Mouse (Mus musculus): ENCODE measurements around the gene Lin54. TPM values are rescaled to one million over a fixed set of nuclear protein-coding genes. Genes with fewer than 3 reads are reported as not detected.
A peak's percentile ranks its signal among the peaks of the same experiment; 100 is the strongest.

Gene Lin54
- 12.5 and 14.3 TPM in 2 replicates for polyA plus RNA-seq (2015; fragmentation: Nextera tagmentation; extraction: Ambion mirVana)

GRCm38 (mm10) chr5:100500458-100500961, at the start of gene Lin54:
TSS of gene Lin54 (minus strand) at chr5:100500639.
- WGBS: under 1% methylated on average over 55 of the region's 60 CpGs
- Histone ChIP-seq H3K4me1 (peaks cover 20% of the 10 kb centered on the region), H3K9me3 (no peaks in the 10 kb centered on the region), H3K4me3 (peak within 1 kb of the TSS; percentile 67), H3K36me3 (no peaks in the 10 kb centered on the region), H3K27me3 (no peaks in the 10 kb centered on the region), H3K27ac (peak within 1 kb of the TSS; percentile 68), H3K9ac (peak within 1 kb of the TSS; percentile 59), H3K4me2 (peak within 1 kb of the TSS; percentile 90)
- ATAC-seq (ENCODE audit: borderline replicate concordance, extremely low read depth, low FRiP score, low TSS enrichment): peak; percentile 96

DNA sequence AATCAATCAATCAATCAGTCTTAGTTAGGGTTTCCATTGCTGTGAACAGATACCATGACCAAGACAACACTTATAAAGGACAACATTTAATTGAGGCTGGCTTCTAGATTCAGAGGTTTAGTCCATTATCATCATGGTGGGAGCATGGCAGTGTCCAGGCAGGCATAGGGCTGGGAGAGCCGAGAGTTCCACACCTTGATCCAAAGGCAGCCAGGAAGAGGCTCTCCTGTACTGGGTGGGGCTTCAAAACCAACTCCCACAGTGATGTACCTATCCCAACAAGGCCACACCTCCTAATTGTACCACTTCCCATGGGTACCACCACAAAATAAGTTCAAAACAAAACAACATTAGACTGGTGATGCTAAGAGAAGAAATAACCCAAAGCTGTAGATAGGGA, 49.7 kb upstream of the Lin54 start:
- Histone ChIP-seq H3K4me1 (no peaks in the 10 kb centered on the region), H3K9ac (no peak overlapping the region), H3K27me3 (no peaks in the 10 kb centered on the region), H3K9me3 (no peaks in the 10 kb centered on the region), H3K4me2 (no peak overlapping the region), H3K36me3 (peaks cover 35% of the 10 kb centered on the region), H3K27ac (no peak overlapping the region), H3K4me3 (no peak overlapping the region)
- 88% methylated on average over 1 of the region's 1 CpGs for WGBS
- no peak for ATAC-seq (ENCODE audit: borderline replicate concordance, extremely low read depth, low FRiP score, low TSS enrichment)

DNA sequence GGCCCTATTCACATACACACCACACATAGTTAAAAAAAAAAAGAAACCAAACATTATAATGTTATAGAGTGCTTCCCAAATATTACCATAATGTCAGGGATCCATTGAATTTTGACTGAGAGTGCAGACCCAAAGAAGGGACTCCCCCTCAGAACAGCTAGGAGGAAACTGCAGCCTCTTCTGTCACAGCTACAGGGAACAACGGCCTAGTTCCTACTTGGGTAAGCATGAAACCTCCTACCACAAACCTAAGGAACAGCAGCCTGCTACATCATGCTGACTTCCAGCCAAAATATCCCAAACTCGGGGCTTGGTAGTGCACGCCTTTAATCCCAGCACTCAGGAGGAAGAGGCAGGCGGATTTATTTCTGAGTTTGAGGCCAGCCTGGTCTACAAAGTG, 48.9 kb upstream of the Lin54 start:
- no peak overlapping the region for H3K9ac ChIP-seq
- no peaks in the 10 kb centered on the region for H3K9me3 ChIP-seq
- H3K36me3 ChIP-seq: peaks cover 43% of the 10 kb centered on the region
- no peak for ATAC-seq (ENCODE audit: borderline replicate concordance, extremely low read depth, low FRiP score, low TSS enrichment)
- no peaks in the 10 kb centered on the region for H3K4me1 ChIP-seq
- no peaks in the 10 kb centered on the region for H3K27me3 ChIP-seq
- WGBS: 94% methylated on average over 4 of the region's 4 CpGs
- H3K4me2 ChIP-seq: no peak overlapping the region
- H3K4me3 ChIP-seq: no peak overlapping the region
- no peak overlapping the region for H3K27ac ChIP-seq

DNA sequence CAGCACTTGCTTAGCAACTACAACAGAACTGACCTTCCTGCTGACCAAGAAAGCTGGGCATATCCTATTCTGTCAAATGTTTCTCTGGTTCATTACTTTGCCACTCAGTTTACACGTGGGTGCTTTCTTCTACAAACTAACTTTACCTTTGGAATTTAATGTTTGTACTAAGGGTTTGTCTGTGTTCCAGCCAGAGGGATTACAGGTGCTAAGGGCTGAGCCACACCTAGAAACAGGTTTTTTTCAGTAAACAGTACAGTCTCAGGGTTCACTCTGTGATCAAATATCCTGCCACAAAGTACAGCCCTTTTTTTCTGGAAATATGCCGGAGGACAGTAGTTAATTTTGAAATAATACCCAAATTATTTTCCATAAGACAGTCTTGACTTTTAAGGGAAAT, 47.8 kb upstream of the Lin54 start:
- ATAC-seq (ENCODE audit: borderline replicate concordance, extremely low read depth, low FRiP score, low TSS enrichment): no peak
- no peaks in the 10 kb centered on the region for H3K27me3 ChIP-seq
- WGBS: 85% methylated on average over 2 of the region's 2 CpGs
- H3K9me3 ChIP-seq: no peaks in the 10 kb centered on the region
- H3K27ac ChIP-seq: no peak overlapping the region
- H3K4me1 ChIP-seq: no peaks in the 10 kb centered on the region
- no peak overlapping the region for H3K4me3 ChIP-seq
- H3K9ac ChIP-seq: no peak overlapping the region
- no peak overlapping the region for H3K4me2 ChIP-seq
- peaks cover 51% of the 10 kb centered on the region for H3K36me3 ChIP-seq

- 86% methylated on average over 6 of the region's 6 CpGs for WGBS
- ATAC-seq (ENCODE audit: borderline replicate concordance, extremely low read depth, low FRiP score, low TSS enrichment): no peak
- no peak overlapping the region for H3K27ac ChIP-seq
- no peaks in the 10 kb centered on the region for H3K27me3 ChIP-seq
- no peak overlapping the region for H3K4me2 ChIP-seq
- H3K4me1 ChIP-seq: no peaks in the 10 kb centered on the region
- H3K36me3 ChIP-seq: peaks cover 67% of the 10 kb centered on the region
- H3K9ac ChIP-seq: no peak overlapping the region
- H3K4me3 ChIP-seq: no peak overlapping the region
- no peaks in the 10 kb centered on the region for H3K9me3 ChIP-seq
Measured at GRCm38 (mm10) chr5:100546294-100547080, 46.0 kb upstream of the Lin54 start.

DNA sequence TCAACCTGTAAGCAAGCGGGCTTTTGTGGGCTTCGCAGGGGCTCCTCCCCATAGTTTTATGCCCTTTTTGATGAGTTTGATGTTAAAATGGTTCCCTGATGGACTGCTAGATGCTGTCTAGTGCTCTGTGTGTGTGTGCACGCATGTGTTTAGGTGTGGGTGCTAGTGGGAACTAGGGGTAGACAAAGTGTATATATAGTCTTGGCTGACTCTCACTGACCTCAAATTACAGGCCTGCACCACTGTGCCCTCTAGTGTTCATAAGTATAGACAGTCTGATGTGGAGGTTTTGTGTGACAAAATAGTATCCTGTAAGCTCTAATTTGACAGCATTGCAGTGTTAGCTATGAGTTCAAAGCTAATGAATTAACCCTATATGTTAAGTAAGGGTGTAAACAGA, 36.2 kb upstream of the Lin54 start:
- no peak for ATAC-seq (ENCODE audit: borderline replicate concordance, extremely low read depth, low FRiP score, low TSS enrichment)
- H3K4me2 ChIP-seq: no peak overlapping the region
- no peaks in the 10 kb centered on the region for H3K27me3 ChIP-seq
- H3K4me1 ChIP-seq: no peaks in the 10 kb centered on the region
- 81% methylated on average over 3 of the region's 3 CpGs for WGBS
- H3K36me3 ChIP-seq: peaks cover 55% of the 10 kb centered on the region
- no peak overlapping the region for H3K27ac ChIP-seq
- no peak overlapping the region for H3K4me3 ChIP-seq
- H3K9me3 ChIP-seq: no peaks in the 10 kb centered on the region
- no peak overlapping the region for H3K9ac ChIP-seq

- Histone ChIP-seq H3K27ac (no peak overlapping the region), H3K4me1 (no peaks in the 10 kb centered on the region), H3K27me3 (no peaks in the 10 kb centered on the region), H3K9me3 (no peaks in the 10 kb centered on the region), H3K36me3 (peaks cover 55% of the 10 kb centered on the region), H3K4me3 (no peak overlapping the region), H3K4me2 (no peak overlapping the region), H3K9ac (no peak overlapping the region)
- 67% methylated on average over 7 of the region's 7 CpGs for WGBS
- ATAC-seq (ENCODE audit: borderline replicate concordance, extremely low read depth, low FRiP score, low TSS enrichment): no peak
Measured at GRCm38 (mm10) chr5:100535826-100536225, 35.4 kb upstream of the Lin54 start.

- Histone ChIP-seq H3K9me3 (no peaks in the 10 kb centered on the region), H3K9ac (no peak overlapping the region), H3K27me3 (no peaks in the 10 kb centered on the region), H3K4me3 (no peak overlapping the region), H3K36me3 (peaks cover 33% of the 10 kb centered on the region), H3K27ac (no peak overlapping the region; the same call in 1 of the 2 replicates), H3K4me2 (no peak overlapping the region), H3K4me1 (no peaks in the 10 kb centered on the region)
- peak; percentile 49; the same call in 1 of the 2 replicates for ATAC-seq (ENCODE audit: borderline replicate concordance, extremely low read depth, low FRiP score, low TSS enrichment)
- WGBS: 53% methylated on average over 7 of the region's 7 CpGs
Measured at GRCm38 (mm10) chr5:100526164-100526563, 25.7 kb upstream of the Lin54 start.

GRCm38 (mm10) chr5:100525620-100526019, 25.2 kb upstream of the Lin54 start:
- WGBS: 48% methylated on average over 3 of the region's 3 CpGs
- ATAC-seq (ENCODE audit: borderline replicate concordance, extremely low read depth, low FRiP score, low TSS enrichment): no peak
- no peak overlapping the region for H3K9ac ChIP-seq
- peak overlapping the region; percentile 27 for H3K4me2 ChIP-seq
- no peak overlapping the region for H3K27ac ChIP-seq
- peaks cover 27% of the 10 kb centered on the region for H3K36me3 ChIP-seq
- H3K4me1 ChIP-seq: no peaks in the 10 kb centered on the region
- no peaks in the 10 kb centered on the region for H3K9me3 ChIP-seq
- no peak overlapping the region for H3K4me3 ChIP-seq
- H3K27me3 ChIP-seq: no peaks in the 10 kb centered on the region

DNA sequence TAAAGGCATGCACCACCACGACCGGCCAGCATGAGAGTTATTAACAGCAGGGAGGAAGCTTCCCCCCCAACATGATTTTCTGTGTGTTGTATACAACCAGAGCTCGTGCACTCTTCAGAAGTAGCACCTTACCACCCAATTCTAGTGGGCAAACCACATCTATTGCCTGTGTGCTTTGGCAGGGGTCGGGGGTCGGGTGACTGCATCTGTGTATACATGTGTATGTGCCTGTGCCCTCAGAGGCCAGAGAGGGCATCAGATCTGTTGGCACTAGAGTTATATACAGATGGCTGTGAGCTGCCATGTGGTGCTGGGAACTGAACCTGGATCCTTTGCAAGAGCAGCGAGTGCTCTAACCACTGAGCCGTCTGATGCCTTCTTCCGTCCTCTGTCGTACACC, 24.5 kb upstream of the Lin54 start:
- peaks cover 6% of the 10 kb centered on the region for H3K4me1 ChIP-seq

GRCm38 (mm10) chr5:100523331-100523730, 22.9 kb upstream of the Lin54 start:
- peaks cover 4% of the 10 kb centered on the region for H3K36me3 ChIP-seq
- no peak for ATAC-seq (ENCODE audit: borderline replicate concordance, extremely low read depth, low FRiP score, low TSS enrichment)
- no peaks in the 10 kb centered on the region for H3K27me3 ChIP-seq
- H3K9ac ChIP-seq: no peak overlapping the region
- 92% methylated on average over 1 of the region's 1 CpGs for WGBS
- no peak overlapping the region for H3K4me2 ChIP-seq
- H3K4me1 ChIP-seq: peaks cover 14% of the 10 kb centered on the region
- no peak overlapping the region for H3K4me3 ChIP-seq
- no peak overlapping the region for H3K27ac ChIP-seq
- H3K9me3 ChIP-seq: no peaks in the 10 kb centered on the region

More for the DNA sequence above, 24.5 kb upstream of the Lin54 start:
- Histone ChIP-seq H3K9me3 (no peaks in the 10 kb centered on the region), H3K36me3 (peaks cover 20% of the 10 kb centered on the region), H3K9ac (no peak overlapping the region), H3K27me3 (no peaks in the 10 kb centered on the region), H3K27ac (no peak overlapping the region), H3K4me2 (no peak overlapping the region), H3K4me3 (no peak overlapping the region)
- ATAC-seq (ENCODE audit: borderline replicate concordance, extremely low read depth, low FRiP score, low TSS enrichment): peak; percentile 39; the same call in 1 of the 2 replicates
- 86% methylated on average over 9 of the region's 9 CpGs for WGBS

- H3K4me2 ChIP-seq: peak overlapping the region; percentile 20
- H3K27me3 ChIP-seq: no peaks in the 10 kb centered on the region
- no peak overlapping the region for H3K27ac ChIP-seq
- H3K36me3 ChIP-seq: no peaks in the 10 kb centered on the region
- H3K4me3 ChIP-seq: no peak overlapping the region
- no peak overlapping the region for H3K9ac ChIP-seq
- WGBS: 80% methylated on average over 2 of the region's 2 CpGs
- no peaks in the 10 kb centered on the region for H3K9me3 ChIP-seq
- H3K4me1 ChIP-seq: peaks cover 19% of the 10 kb centered on the region
- no peak for ATAC-seq (ENCODE audit: borderline replicate concordance, extremely low read depth, low FRiP score, low TSS enrichment)
Measured at GRCm38 (mm10) chr5:100520223-100520622, 19.8 kb upstream of the Lin54 start.
